Mouse (Mus musculus) cerebellum, adult 2 months (tissue): ENCODE data around the gene Ebi3.

Experiments used
- CTCF ChIP-seq: fragments of 200-500 bp; IDR thresholded peaks from 2 replicates; pipeline ENCODE4 v1.5.1; 2011; ENCODE audit warnings: low read depth, mild to moderate bottlenecking, control low read depth, low read length, moderate library complexity, borderline replicate concordance; ENCODE audit not compliant: insufficient read depth
- POLR2A ChIP-seq: fragments of 200-500 bp; IDR thresholded peaks from 2 replicates; pipeline ENCODE4 v1.6.1; 2011; ENCODE audit warnings: low read length, control low read depth, borderline replicate concordance; ENCODE audit not compliant: insufficient read depth

DNA sequence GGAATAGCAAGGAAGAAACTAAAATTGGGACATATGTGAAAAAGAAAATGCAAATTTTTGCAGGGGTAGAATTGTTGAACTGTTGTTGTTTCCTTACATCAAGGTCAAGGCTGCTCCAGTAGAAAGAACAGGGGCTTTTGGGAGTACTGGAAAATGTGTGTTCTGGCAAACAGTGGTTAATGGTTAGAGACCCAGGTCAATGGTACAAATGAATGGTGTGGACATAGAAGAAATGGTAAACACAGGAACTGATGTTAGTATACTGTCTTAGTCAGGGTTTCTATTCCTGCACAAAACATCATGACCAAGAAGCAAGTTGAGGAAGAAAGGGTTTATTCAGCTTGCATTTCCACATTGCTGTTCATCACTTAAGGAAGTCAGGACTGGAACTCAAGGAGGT lies 45.8 kb upstream of the Ebi3 start:
- TF ChIP-seq POLR2A (no peak), CTCF (no peak)
